Mouse (Mus musculus) neural tube, embryonic 11.5 days (tissue): ENCODE results near the gene Shisa2. TPM values are rescaled to one million over a fixed set of nuclear protein-coding genes. Genes with fewer than 3 reads are reported as not detected.

Experiments
- ATAC-seq: fragments of 200-750 bp; cut with Nextera tagmentation; 2 replicates; pipeline ENCODE4 v1.8.0; 2017; ENCODE audit warnings: moderate number of reproducible peaks, mild to moderate bottlenecking, moderate TSS enrichment, moderate library complexity; ENCODE audit not compliant: insufficient read depth, low FRiP score, low TSS enrichment
- DNase-seq: peaks from one replicate; pipeline ENCODE4 v3.0.0-alpha.2; 2015; ENCODE audit warnings: low spot score
- H3K27ac ChIP-seq: fragments of 300-500 bp; sonication (generic); 2 replicates; pipeline ENCODE4 v1.5.1; 2014; ENCODE audit warnings: low read depth, mild to moderate bottlenecking, low read length
- H3K27me3 ChIP-seq: fragments of 300-500 bp; sonication (generic); 2 replicates; pipeline ENCODE4 v1.6.1; 2014; ENCODE audit warnings: mild to moderate bottlenecking, low read length, mixed read lengths; ENCODE audit not compliant: control insufficient read depth, insufficient read depth
- H3K36me3 ChIP-seq: fragments of 300-500 bp; sonication (generic); 2 replicates; pipeline ENCODE4 v1.6.1; 2014; ENCODE audit warnings: mild to moderate bottlenecking, low read length, moderate library complexity, mixed read lengths; ENCODE audit not compliant: control insufficient read depth, insufficient read depth
- H3K4me1 ChIP-seq: fragments of 300-500 bp; sonication (generic); 2 replicates; pipeline ENCODE4 v1.6.1; 2014; ENCODE audit warnings: low read length, mixed read lengths; ENCODE audit not compliant: control insufficient read depth, insufficient read depth
- H3K4me2 ChIP-seq: fragments of 300-500 bp; sonication (generic); 2 replicates; pipeline ENCODE4 v1.6.1; 2014; ENCODE audit warnings: low read depth, mild to moderate bottlenecking, moderate library complexity
- H3K4me3 ChIP-seq: fragments of 300-500 bp; sonication (generic); 2 replicates; pipeline ENCODE4 v1.5.1; 2014; ENCODE audit warnings: low read depth, low read length
- H3K9ac ChIP-seq: fragments of 300-500 bp; sonication (generic); 2 replicates; pipeline ENCODE4 v1.6.1; 2014; ENCODE audit warnings: mild to moderate bottlenecking, low read length
- H3K9me3 ChIP-seq: fragments of 300-500 bp; sonication (generic); 2 replicates; pipeline ENCODE4 v1.6.1; 2016; ENCODE audit warnings: low read length; ENCODE audit not compliant: control insufficient read depth
- WGBS: fragments of 180-500 bp; shearing (Covaris S2); extraction: QIAGEN DNeasy Blood & Tissue Kit; methylation state at CpG from one replicate; pipeline ENCODE4 v1.1.7; 2014; 5-methylcytosine and 5-hydroxymethylcytosine counted together
- polyA plus RNA-seq: library from polyadenylated mRNA; unstranded; fragments of >200 nt; fragmentation: Nextera tagmentation; extraction: Ambion mirVana; gene quantifications from 2 replicates; pipeline ENCODE4 v1.2.1, GENCODE M21; 2014

Gene Shisa2
- polyA plus RNA-seq, 1 experiment from 2014 or later = 28.9 TPM

DNA sequence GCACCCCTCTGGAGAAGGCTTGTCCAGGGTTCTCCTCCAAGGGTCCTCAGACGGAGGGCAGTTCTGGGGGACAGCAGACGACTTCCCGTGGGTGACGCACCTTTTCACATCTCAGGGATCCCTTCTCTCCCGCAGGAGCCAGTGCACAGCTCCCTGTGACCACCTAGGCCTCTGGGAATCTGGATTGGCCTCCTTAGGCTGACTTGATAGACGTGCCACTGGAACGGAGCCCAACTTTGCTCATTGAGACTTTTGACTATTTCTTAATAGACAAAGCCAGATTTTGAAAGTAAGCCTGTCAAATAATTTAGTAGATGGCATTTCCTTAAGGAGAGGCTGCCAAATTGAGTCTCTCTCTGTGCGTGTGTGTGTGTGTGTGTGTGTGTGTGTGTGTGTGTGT lies 1.6 kb downstream of the Shisa2 start:
- H3K9me3 ChIP-seq = no peaks in the 10 kb centered on the region
- H3K36me3 ChIP-seq = no peaks in the 10 kb centered on the region
- peaks cover 8% of the 10 kb centered on the region; the same call in 1 of the 2 replicates for H3K27me3 ChIP-seq
- ATAC-seq = no peak
- H3K4me1 ChIP-seq = peaks cover 7% of the 10 kb centered on the region; the same call in 1 of the 2 replicates
- DNase-seq = no peak
- peak overlapping the region; percentile 64 for H3K9ac ChIP-seq
- 29% methylated on average over 8 of the region's 8 CpGs for WGBS
- H3K4me2 ChIP-seq = peak overlapping the region; percentile 73
- H3K4me3 ChIP-seq = peak overlapping the region; percentile 66
- no peak overlapping the region for H3K27ac ChIP-seq

- DNase-seq (no peak), ATAC-seq (no peak)
- H3K9me3 ChIP-seq = no peaks in the 10 kb centered on the region
- no peaks in the 10 kb centered on the region for H3K36me3 ChIP-seq
- H3K4me2 ChIP-seq = peak overlapping the region; percentile 73
- 17% methylated on average over 9 of the region's 9 CpGs for WGBS
- H3K4me3 ChIP-seq = peak overlapping the region; percentile 66
- no peak overlapping the region for H3K27ac ChIP-seq
- H3K27me3 ChIP-seq = peaks cover 8% of the 10 kb centered on the region; the same call in 1 of the 2 replicates
- no peak overlapping the region for H3K9ac ChIP-seq
- H3K4me1 ChIP-seq = peaks cover 7% of the 10 kb centered on the region; the same call in 1 of the 2 replicates
Observed at GRCm38 (mm10) chr14:59627142-59627680, 2.1 kb downstream of the Shisa2 start.

DNA sequence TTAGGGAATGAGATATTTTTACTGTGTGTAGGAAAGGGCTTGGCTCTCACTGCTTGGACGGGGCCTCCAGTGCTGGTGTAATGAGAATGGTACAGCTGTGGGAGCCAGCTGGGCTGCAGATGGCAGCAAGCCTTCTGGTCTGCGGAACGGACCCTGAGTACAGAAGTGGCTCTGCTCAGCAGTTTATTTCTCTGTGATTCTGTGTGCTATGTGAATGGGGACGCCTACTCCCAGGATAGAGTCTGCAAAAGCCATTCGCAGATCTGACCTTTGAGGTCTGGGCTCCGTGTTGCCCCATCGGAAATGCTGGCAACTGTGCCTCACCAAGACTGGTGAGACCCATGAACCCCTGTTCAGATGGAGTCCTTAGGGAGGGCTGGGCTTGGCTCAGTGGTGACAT lies 2.7 kb downstream of the Shisa2 start:
- DNase-seq (peak; percentile 53), ATAC-seq (no peak)
- Histone ChIP-seq H3K27me3 (peaks cover 8% of the 10 kb centered on the region; the same call in 1 of the 2 replicates), H3K4me1 (peaks cover 7% of the 10 kb centered on the region; the same call in 1 of the 2 replicates), H3K9me3 (no peaks in the 10 kb centered on the region), H3K4me2 (peak overlapping the region; percentile 73), H3K4me3 (peak overlapping the region; percentile 66), H3K9ac (no peak overlapping the region), H3K36me3 (no peaks in the 10 kb centered on the region), H3K27ac (no peak overlapping the region)
- whole genome bisulfite sequencing = 22% methylated on average over 7 of the region's 7 CpGs

- peaks cover 8% of the 10 kb centered on the region; the same call in 1 of the 2 replicates for H3K27me3 ChIP-seq
- 94% methylated on average over 15 of the region's 15 CpGs for WGBS
- no peak overlapping the region for H3K27ac ChIP-seq
- no peak overlapping the region for H3K4me2 ChIP-seq
- no peak for ATAC-seq
- DNase-seq = no peak
- no peak overlapping the region for H3K9ac ChIP-seq
- no peak overlapping the region for H3K4me3 ChIP-seq
- no peaks in the 10 kb centered on the region for H3K36me3 ChIP-seq
- H3K9me3 ChIP-seq = no peaks in the 10 kb centered on the region
- H3K4me1 ChIP-seq = peaks cover 7% of the 10 kb centered on the region; the same call in 1 of the 2 replicates
Observed at GRCm38 (mm10) chr14:59629308-59629707, 4.2 kb downstream of the Shisa2 start.

DNA sequence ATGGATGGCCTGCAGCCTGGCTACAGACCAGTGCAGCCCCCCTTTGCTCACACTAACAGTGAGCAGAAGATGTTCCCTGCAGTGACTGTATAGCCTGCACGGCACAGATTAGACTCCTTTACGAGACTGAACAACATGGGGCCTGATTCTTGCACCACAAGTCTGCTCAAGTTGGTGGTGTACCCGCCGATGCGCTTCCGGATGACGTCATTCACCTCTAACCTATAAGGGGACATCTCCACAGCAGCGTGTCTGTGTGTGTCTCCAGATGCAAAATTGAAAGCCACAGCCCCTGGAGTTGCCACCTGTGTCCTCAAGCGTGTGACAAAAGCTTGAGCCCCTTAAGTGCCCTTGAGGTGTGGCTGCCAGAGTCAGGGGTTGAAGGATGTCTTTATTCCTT lies 5.0 kb downstream of the Shisa2 start:
- Histone ChIP-seq H3K9me3 (no peaks in the 10 kb centered on the region), H3K4me2 (no peak overlapping the region), H3K36me3 (no peaks in the 10 kb centered on the region), H3K4me1 (peaks cover 7% of the 10 kb centered on the region; the same call in 1 of the 2 replicates), H3K27me3 (peaks cover 8% of the 10 kb centered on the region; the same call in 1 of the 2 replicates), H3K4me3 (no peak overlapping the region), H3K9ac (no peak overlapping the region), H3K27ac (no peak overlapping the region)
- WGBS = 82% methylated on average over 9 of the region's 9 CpGs
- no peak for DNase-seq
- ATAC-seq = no peak

DNA sequence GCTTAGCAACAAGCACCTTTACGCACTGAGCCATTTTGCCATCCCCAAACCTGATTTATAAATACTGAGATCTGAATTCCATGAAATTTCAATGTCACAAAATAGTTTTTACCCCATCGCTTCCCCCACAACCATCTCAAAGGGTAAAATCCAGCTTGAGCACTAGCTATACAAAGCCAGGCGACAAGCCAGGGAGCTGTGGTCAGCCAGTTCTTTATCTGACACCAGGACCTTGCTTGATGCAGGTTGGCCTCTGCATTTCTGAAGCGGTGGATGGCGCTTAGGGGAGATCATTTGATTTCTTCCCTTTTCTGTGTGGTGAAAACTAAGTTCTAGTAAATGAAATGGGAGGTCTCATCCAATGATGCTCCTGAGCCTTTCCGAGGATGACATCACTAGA lies 7.0 kb downstream of the Shisa2 start:
- WGBS = 92% methylated on average over 6 of the region's 6 CpGs
- H3K9ac ChIP-seq = no peak overlapping the region
- no peaks in the 10 kb centered on the region for H3K9me3 ChIP-seq
- no peak overlapping the region for H3K4me3 ChIP-seq
- H3K36me3 ChIP-seq = no peaks in the 10 kb centered on the region
- H3K4me1 ChIP-seq = no peaks in the 10 kb centered on the region
- no peak for DNase-seq
- no peak overlapping the region for H3K27ac ChIP-seq
- no peak overlapping the region for H3K4me2 ChIP-seq
- peaks cover 5% of the 10 kb centered on the region; the same call in 1 of the 2 replicates for H3K27me3 ChIP-seq
- no peak for ATAC-seq

- no peak for DNase-seq
- Histone ChIP-seq H3K27me3 (no peaks in the 10 kb centered on the region), H3K4me1 (no peaks in the 10 kb centered on the region), H3K4me2 (no peak overlapping the region), H3K9me3 (no peaks in the 10 kb centered on the region), H3K27ac (no peak overlapping the region), H3K4me3 (no peak overlapping the region), H3K9ac (no peak overlapping the region), H3K36me3 (no peaks in the 10 kb centered on the region)
- 86% methylated on average over 5 of the region's 5 CpGs for WGBS
- no peak for ATAC-seq
Observed at GRCm38 (mm10) chr14:59633295-59633898, 8.3 kb downstream of the Shisa2 start.

GRCm38 (mm10) chr14:59633988-59634387 lies 8.9 kb downstream of the Shisa2 start:
- Histone ChIP-seq H3K27ac (no peak overlapping the region), H3K4me3 (no peak overlapping the region), H3K4me2 (no peak overlapping the region), H3K9ac (no peak overlapping the region), H3K36me3 (no peaks in the 10 kb centered on the region), H3K27me3 (no peaks in the 10 kb centered on the region), H3K9me3 (no peaks in the 10 kb centered on the region), H3K4me1 (no peaks in the 10 kb centered on the region)
- ATAC-seq (no peak), DNase-seq (no peak)
- 79% methylated on average over 9 of the region's 9 CpGs for WGBS
